Mouse (Mus musculus) left cerebral cortex, adult 2 months (tissue): ENCODE data around the gene Gpc1. TPM values are rescaled to one million over a fixed set of nuclear protein-coding genes. Genes with fewer than 3 reads are reported as not detected.

Source experiments
- DNase-seq, 2 experiments: peaks; one replicate each; pipeline ENCODE4 v3.0.0; 2021 to 2022; ENCODE audit warnings: low spot score in 2 of 2, mixed read lengths in 1 of 2; ENCODE audit errors: extremely low spot score in 1 of 2
- H3K27ac ChIP-seq: fragments of 200-600 bp; 2 replicates; pipeline ENCODE4 v1.8.1; 2022
- H3K4me3 ChIP-seq: fragments of 200-600 bp; 2 replicates; pipeline ENCODE4 v1.8.1; 2022
- CTCF ChIP-seq: fragments of 200-600 bp; IDR thresholded peaks from 2 replicates; pipeline ENCODE4 v1.8.1; 2022; ENCODE audit warnings: antibody characterized with exemption, mild to moderate bottlenecking, moderate library complexity
- intact Hi-C: fragments of 180-260 bp; cut with DNase I; formaldehyde crosslinking; loops from one replicate; pipeline ENCODE4 v1.15.1; 2025
- long read RNA-seq, 2 experiments: library from polyadenylated mRNA; stranded (forward); transcript quantifications; one replicate each; pipeline ENCODE4 v2.0.0; 2021; ENCODE audit warnings: borderline mapping rate in 2 of 2
- total RNA-seq, 2 experiments: library from RNA; stranded (reverse); gene quantifications; 2 replicates each; pipeline ENCODE4 v1.2.3; 2021

The Gpc1 gene
- 10 to 100 TPM; 88.7 to 94.1 TPM for total RNA-seq
- long read RNA-seq, experiment 1, full-length matches to known transcripts, result 99 of 131 reads
- long read RNA-seq, experiment 1, partial matches to known transcripts, result 25 of 131 reads
- long read RNA-seq, experiment 1, other reads (novel, unspliced or antisense), result 7 of 131 reads
- long read RNA-seq, experiment 2, full-length matches to known transcripts, result 99 of 136 reads
- long read RNA-seq, experiment 2, partial matches to known transcripts, result 30 of 136 reads
- long read RNA-seq, experiment 2, other reads (novel, unspliced or antisense), result 7 of 136 reads

DNA sequence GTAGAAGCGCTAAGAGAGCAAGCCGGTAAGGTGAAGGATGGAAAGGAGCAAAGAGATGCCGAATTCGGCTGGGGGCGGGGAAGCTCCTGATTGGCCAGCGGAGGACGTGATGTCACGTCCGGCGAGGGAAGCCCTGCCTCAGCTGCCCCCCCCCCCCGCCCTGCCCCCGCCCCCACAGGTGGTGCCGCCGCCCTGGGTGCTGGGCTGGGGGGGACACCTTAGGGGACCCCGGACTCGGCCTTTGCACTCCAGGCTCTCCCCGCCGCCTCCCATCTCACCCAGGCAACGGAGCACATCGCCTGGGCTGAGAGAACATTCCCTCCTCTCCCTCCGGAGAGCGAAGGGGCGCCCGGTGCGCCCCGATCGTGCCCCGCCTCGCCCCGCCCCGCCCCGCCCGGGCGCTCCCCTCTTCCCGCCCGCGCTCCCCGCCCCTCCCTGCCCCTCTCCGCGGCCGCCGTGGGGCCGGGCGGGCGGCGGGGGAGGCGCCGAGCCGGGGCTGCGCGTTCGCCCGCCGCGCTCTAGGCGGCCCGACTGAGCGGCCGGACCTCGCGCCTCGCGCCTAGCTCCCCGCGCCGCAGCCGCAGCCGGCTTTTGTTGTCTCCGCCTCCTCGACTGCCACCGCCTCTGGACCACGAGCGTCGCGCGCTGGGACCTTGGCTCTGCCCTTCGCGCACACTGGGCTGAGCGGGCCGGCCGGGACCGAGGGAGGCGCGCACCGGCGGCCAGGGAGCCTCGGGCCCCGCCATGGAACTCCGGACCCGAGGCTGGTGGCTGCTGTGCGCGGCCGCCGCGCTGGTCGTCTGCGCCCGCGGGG, at the start of gene Gpc1:
Gene Gpc1 (plus strand): TSS at position 458 of the 814 bp plus-strand sequence.
- intact Hi-C loops, result loop anchor here (5.0 kb wide), 1 partner anchor 119 kb away; no protein-coding TSS in a partner anchor
- H3K27ac ChIP-seq, result peak within 1 kb of the TSS; percentile 95
- H3K4me3 ChIP-seq, result peak within 1 kb of the TSS; percentile 67
- TF ChIP-seq CTCF, result no peak
- peak; percentile 86 to 89 for DNase-seq

GRCm38 (mm10) chr1:92781862-92782261, 49.6 kb upstream of the Gpc1 start:
- intact Hi-C loops, result no loop called here
- no peak for TF ChIP-seq CTCF
- DNase-seq, result no peak
- Histone ChIP-seq H3K27ac (no peak overlapping the region), H3K4me3 (no peak overlapping the region)

- Histone ChIP-seq H3K4me3 (no peak overlapping the region), H3K27ac (no peak overlapping the region)
- intact Hi-C loops, result no loop called here
- no peak for TF ChIP-seq CTCF
- DNase-seq, result no peak
These were observed 48.9 kb upstream of the Gpc1 start for GRCm38 (mm10) chr1:92782587-92782986.

- DNase-seq, result no peak
- no peak for TF ChIP-seq CTCF
- H3K4me3 ChIP-seq, result no peak overlapping the region
- no peak overlapping the region for H3K27ac ChIP-seq
- intact Hi-C loops, result no loop called here
These were observed 44.2 kb upstream of the Gpc1 start for GRCm38 (mm10) chr1:92787221-92787620.

DNA sequence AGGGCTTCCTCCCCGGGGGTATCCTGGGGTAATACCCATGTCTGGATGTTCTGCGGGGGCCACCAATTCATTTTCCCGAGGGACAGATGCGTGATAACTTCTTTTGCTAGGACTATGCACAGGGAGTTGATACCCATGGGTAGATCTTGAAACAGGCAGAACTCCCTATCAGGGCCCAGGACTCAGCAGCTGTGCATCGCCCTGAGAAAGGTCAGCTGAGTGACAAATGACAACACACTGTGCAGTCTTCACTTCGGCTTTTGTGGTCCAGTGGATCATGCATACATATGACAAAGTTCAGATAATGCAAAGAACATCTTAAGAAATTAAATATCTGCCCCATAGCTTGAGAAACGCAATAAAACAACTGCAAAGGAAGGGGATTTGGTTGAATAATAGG, 43.4 kb upstream of the Gpc1 start:
- intact Hi-C loops, result no loop called here
- Histone ChIP-seq H3K27ac (no peak overlapping the region), H3K4me3 (no peak overlapping the region)
- TF ChIP-seq CTCF, result no peak
- no peak for DNase-seq

DNA sequence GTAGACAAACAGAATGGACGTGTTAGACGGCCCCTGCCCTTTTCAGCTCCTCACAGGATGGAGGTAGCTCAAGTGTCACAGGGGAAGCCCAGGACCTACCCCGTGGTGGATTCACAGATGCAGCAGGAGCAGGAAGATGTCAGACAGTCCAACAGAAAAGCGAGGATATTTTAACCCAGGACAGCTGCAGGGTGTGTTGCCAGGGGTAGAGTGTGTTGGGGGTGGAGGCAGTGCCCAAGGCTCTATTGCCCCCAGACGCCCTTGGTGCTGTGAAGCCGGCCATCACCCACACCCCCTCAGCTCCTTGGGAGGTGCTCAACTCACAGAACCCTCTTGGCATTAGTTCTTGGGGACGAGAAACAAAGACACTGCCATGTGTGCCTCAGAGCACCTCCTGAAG, 40.8 kb upstream of the Gpc1 start:
- DNase-seq, result no peak
- intact Hi-C loops, result no loop called here
- Histone ChIP-seq H3K4me3 (no peak overlapping the region), H3K27ac (no peak overlapping the region)
- TF ChIP-seq CTCF, result no peak

DNA sequence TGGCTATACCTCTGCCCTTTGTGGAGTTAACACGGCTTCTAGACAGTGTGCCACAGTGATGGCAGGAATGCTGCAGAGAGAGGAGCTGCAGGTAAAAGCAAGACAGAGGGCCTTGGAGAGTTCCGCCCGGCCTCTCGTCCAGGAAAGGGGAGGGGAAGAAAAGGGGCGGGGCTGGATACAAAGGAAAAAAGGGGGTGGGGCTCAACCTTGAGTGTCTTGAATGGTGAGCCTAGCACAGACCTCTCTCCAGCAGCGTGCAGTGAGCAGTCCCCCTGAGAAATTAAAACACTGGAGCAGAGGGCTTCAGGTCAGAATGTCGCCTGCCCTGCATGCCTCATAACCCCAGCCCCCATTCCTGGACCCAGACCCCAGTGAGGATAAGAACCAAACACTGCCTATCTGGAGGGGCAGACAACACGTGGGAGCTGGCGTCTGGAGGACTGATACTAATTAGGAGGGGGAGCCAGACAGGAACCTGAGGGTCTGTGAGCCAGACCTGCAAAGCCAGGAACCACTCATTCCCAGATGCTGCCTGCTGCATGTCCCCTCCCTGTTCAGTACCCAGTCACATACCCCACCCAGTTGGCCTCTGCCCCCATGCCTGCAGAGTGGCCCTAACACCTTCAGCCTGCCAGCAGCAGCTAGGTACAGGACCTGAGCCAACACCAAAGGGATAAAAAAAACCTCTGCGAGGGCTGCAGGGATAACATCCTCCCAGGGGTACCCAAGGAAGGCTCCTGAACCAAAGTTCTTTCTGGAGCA, 40.2 kb upstream of the Gpc1 start:
- intact Hi-C loops, result no loop called here
- H3K4me3 ChIP-seq, result no peak overlapping the region
- no peak for TF ChIP-seq CTCF
- DNase-seq, result no peak
- H3K27ac ChIP-seq, result no peak overlapping the region

DNA sequence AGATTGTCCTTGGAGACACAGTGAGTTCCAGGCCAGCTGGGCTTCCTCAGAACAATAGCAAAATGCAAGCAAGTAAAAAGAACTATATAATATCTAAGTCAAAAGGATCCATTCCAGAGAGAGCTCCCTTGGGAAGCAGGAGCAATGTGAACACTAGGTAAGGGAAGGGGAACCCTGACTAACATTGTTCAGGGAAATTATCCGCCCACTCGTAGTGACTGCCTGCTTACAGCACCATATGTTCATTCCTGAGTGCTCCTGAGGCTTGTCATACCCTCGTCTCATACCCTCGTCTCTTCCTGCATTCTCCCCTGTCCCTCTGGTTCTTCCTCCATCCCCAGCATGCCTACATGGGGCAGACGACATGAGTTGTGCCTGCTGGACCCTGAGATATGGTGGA, 37.7 kb upstream of the Gpc1 start:
- intact Hi-C loops, result no loop called here
- peak in 1 of 2 experiments; percentile 20 for DNase-seq
- Histone ChIP-seq H3K4me3 (no peak overlapping the region), H3K27ac (no peak overlapping the region)
- TF ChIP-seq CTCF, result no peak

DNA sequence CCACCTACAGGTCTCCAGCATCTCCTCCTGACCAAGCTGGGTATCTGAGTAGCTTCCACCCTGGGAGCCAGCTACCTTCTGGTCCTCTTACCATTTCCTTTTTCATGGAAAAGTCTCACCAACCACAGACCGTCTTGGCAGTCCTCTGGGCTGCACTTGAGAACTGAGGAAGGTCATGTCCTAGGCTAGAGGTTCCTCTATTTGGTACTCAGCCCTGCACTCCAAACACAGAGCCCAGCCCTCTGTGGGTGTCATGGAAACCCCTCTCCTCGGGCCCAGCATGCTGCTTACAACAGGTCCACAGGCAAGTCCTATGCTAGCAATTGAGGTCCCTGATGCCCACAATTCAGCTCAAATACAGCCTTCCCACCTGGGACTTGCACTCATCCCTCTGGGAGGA, 33.0 kb upstream of the Gpc1 start:
- no peak overlapping the region for H3K27ac ChIP-seq
- H3K4me3 ChIP-seq, result no peak overlapping the region
- intact Hi-C loops, result no loop called here
- no peak for TF ChIP-seq CTCF
- no peak for DNase-seq

DNA sequence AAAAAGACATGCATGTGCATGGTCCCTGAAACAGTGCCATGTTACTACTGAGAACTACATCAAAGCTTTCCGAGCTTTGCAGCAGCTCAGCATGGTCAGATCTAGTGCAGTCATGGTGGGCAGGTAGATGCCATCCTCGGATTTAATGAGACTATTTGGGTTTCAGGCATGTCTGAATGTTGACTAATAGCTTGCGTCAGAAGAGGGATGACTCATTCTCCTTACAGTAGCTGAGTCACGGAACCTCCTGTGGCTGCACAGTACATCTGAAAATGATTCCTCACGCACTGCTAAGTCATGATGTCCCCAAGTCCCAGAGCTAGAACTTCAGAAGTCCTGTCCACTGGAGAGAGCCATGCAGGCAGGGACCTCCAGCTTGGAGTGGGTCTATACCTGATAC, 31.8 kb upstream of the Gpc1 start:
- peak; percentile 35 to 41 for DNase-seq
- intact Hi-C loops, result no loop called here
- H3K4me3 ChIP-seq, result no peak overlapping the region

DNA sequence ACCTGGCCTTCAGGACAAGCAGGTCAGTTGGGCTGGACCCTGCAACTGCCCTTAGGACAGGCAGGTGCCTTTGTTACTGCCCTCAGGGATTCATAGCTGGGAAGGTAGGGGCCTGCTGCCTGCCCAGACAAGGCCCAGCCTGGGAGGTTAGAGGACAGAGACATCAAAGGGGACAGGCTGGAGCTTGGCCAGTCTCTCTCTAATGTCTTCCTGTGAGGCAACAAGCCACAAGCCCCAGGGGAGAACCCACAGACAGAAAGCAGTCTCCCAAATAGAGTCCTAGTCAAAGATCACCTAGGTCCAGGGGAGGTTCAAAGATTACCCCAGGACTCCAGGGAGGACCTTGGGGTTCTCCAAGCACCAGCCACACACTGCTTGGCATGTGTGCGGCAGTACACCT, 29.1 kb upstream of the Gpc1 start:
- Histone ChIP-seq H3K4me3 (no peak overlapping the region), H3K27ac (no peak overlapping the region)
- intact Hi-C loops, result no loop called here
- no peak for TF ChIP-seq CTCF
- DNase-seq, result no peak

More for the DNA sequence above, 31.8 kb upstream of the Gpc1 start:
- H3K27ac ChIP-seq, result peak overlapping the region; percentile 10; the same call in 1 of the 2 replicates
- no peak for TF ChIP-seq CTCF

GRCm38 (mm10) chr1:92803376-92803775, 28.1 kb upstream of the Gpc1 start:
- intact Hi-C loops, result no loop called here
- no peak for TF ChIP-seq CTCF
- DNase-seq, result no peak
- Histone ChIP-seq H3K4me3 (no peak overlapping the region), H3K27ac (no peak overlapping the region)
